Mouse (Mus musculus) left cerebral cortex, adult 8-10 months (tissue): ENCODE measurements around the gene Spin2d. TPM values are rescaled to one million over a fixed set of nuclear protein-coding genes. Genes with fewer than 3 reads are reported as not detected.
"Not testable (repeated sequence)": the region's sequence is repeated elsewhere in the genome, so short reads cannot be mapped to it uniquely, and the experiment has no call there.

ENCODE experiments used
- DNase-seq, 2 experiments: peaks; one replicate each; pipeline ENCODE4 v3.0.0; 2022; ENCODE audit warnings: low spot score in 2 of 2
- total RNA-seq, 4 experiments: library from RNA; stranded (reverse); gene quantifications; 2 replicates each; pipeline ENCODE4 v1.2.4; 2022

The Spin2d gene
- not detected for total RNA-seq

- not testable (repeated sequence) for DNase-seq
These were observed at the start of gene Spin2d for GRCm38 (mm10) chrX:73176889-73177288. Gene Spin2d, minus strand, starts transcription at chrX:73176989.

- no peak for DNase-seq
These were observed 48.6 kb upstream of the Spin2d start for GRCm38 (mm10) chrX:73225365-73225764.

DNA sequence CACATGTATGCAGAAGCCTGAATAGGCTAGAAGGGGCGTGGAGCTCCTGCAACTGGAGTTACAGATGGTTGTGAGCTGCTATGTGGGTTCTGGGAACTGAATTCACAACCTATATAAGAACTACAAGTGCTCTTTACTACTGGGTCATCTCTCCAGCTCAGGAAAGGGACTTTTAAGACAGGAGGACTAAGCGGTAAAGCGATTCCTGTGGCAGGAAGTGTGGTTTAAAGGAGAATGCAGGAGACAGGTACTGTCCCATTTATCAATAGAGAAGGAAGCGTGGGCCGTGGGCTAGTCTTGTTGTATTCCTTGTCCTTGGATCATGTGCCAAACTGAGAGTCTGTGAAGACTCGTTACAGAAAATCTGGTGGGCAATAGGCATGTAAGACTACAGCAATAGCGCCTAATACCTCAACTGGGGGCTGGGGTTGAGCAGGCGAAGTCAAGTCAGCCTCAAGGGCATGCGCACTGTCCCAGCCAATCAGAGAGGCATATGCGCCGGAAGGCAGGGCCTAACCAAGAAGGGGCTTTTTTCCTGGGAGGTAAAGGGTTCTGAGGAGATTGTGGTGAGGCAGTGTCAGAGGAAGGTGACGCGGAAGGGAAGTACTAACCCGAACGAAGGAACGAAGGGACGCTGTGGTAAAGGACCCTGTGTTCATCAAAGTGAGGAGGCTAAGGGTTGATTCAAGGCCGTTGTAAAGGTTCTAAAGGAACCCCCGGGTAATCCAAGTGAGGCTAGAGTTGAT is 37.2 kb upstream of the Spin2d start, which contains the start of gene Xlr4b:
TSS of gene Xlr4b (plus strand) at position 515 of the 746 bp plus-strand sequence.
- DNase-seq = not testable (repeated sequence)

GRCm38 (mm10) chrX:73191934-73192333 is 15.1 kb upstream of the Spin2d start, which contains the start of gene Xlr3b:
Gene Xlr3b, plus strand, starts transcription at chrX:73192207.
- DNase-seq = not testable (repeated sequence)

- not testable (repeated sequence) for DNase-seq
These were observed 27.4 kb downstream of the Spin2d start, which contains the start of gene DXBay18 for GRCm38 (mm10) chrX:73149350-73149749. Gene DXBay18, minus strand, starts transcription at chrX:73149450.

- DNase-seq = not testable (repeated sequence)
These were observed 28.3 kb downstream of the Spin2d start, which contains the start of gene Xlr5b for GRCm38 (mm10) chrX:73148496-73148895. Gene Xlr5b, plus strand, starts transcription at chrX:73148796.

DNA sequence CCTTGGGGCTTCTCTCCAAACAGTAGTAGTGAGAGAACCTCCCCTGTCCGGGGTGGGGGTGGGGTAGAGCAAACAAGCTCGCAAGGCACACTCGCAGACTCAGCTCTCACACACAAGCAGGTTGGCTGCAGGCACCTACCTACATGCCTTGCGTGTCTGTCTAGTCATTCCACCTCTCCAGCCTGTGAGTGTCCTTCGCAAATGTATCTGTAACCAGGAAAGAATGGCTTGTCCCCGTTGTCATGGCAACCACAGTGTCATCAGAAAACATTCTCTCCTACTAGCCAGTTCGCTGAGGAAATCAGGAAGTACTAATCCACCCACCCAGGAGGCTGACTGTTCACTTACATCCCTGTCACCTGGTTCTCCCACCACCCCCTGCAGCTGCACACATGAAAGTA is 33.6 kb downstream of the Spin2d start:
- not testable (repeated sequence) for DNase-seq

Other genes starting within 250 kb of the Spin2d start
- gene Zfp185, start 189.7 kb downstream of the Spin2d start, total RNA-seq = 1 to 10 TPM in 2 of 4 experiments, under 1 TPM in 2; 0.76 to 1.5 (median 1.0) TPM
- gene Pnma5, start 139.9 kb downstream of the Spin2d start, total RNA-seq = under 1 TPM in 3 of 4 experiments, not detected in 1; 0.23 to 0.33 (median 0.23) TPM
- gene Pnma3, start 112.2 kb downstream of the Spin2d start, total RNA-seq = 10 to 100 TPM; 15.9 to 21.3 (median 17.6) TPM
- 1 to 10 TPM in 1 of 4 experiments, under 1 TPM in 1, not detected in 2; 0.62 to 3.0 TPM for gene Xlr4a, start 94.5 kb downstream of the Spin2d start, total RNA-seq
- gene Xlr3a, start 79.9 kb downstream of the Spin2d start, total RNA-seq = 1 to 10 TPM in 3 of 4 experiments, under 1 TPM in 1; 0.65 to 6.2 (median 2.9) TPM
- under 1 TPM in 3 of 4 experiments, not detected in 1; 0.42 to 0.91 (median 0.91) TPM for gene Gm14685, start 59.9 kb downstream of the Spin2d start, total RNA-seq
- not detected for gene Xlr5b, start 28.2 kb downstream of the Spin2d start, total RNA-seq
- gene DXBay18, start 27.5 kb downstream of the Spin2d start, total RNA-seq = 1 to 10 TPM in 2 of 4 experiments, under 1 TPM in 2; 0.53 to 1.7 (median 0.81) TPM
- gene Xlr3b, start 15.2 kb upstream of the Spin2d start, total RNA-seq = 10 to 100 TPM in 1 of 4 experiments, 1 to 10 TPM in 2, under 1 TPM in 1; 0.65 to 13.8 (median 4.2) TPM
- 1 to 10 TPM in 2 of 4 experiments, not detected in 2; 1.4 to 2.1 TPM for gene Xlr4b, start 37.3 kb upstream of the Spin2d start, total RNA-seq
- 10 to 100 TPM; 13.1 to 16.9 (median 14.0) TPM for gene F8a, start 51.3 kb upstream of the Spin2d start, total RNA-seq
- gene Xlr4c, start 66.1 kb upstream of the Spin2d start, total RNA-seq = under 1 TPM in 1 of 4 experiments, not detected in 3; 0.43 TPM
- not detected for gene Xlr3c, start 88.4 kb upstream of the Spin2d start, total RNA-seq
- gene Xlr5a, start 116.0 kb upstream of the Spin2d start, total RNA-seq = under 1 TPM in 1 of 4 experiments, not detected in 3; 0.33 TPM
- gene Xlr5c, start 116.0 kb upstream of the Spin2d start, total RNA-seq = not detected
- not detected for gene Gm45015, start 159.9 kb upstream of the Spin2d start, total RNA-seq
- 10 to 100 TPM; 18.0 to 20.4 (median 19.0) TPM for gene Zfp275, start 165.6 kb upstream of the Spin2d start, total RNA-seq
- under 1 TPM in 3 of 4 experiments, not detected in 1; 0.17 to 0.37 (median 0.30) TPM for gene Gm18336, start 221.7 kb upstream of the Spin2d start, total RNA-seq
- gene Zfp92, start 234.1 kb upstream of the Spin2d start, total RNA-seq = 1 to 10 TPM; 1.9 to 2.9 (median 2.0) TPM